Mouse (Mus musculus) neutrophil, adult 5-6 weeks (primary cell): ENCODE data around the gene Dgkg. TPM values are rescaled to one million over a fixed set of nuclear protein-coding genes. Genes with fewer than 3 reads are reported as not detected.

Experiments
- ATAC-seq: fragments of 151-379, 151-347 bp; 2 replicates; pipeline ENCODE4 v1.8.0; 2017; ENCODE audit warnings: mild to moderate bottlenecking, moderate TSS enrichment; ENCODE audit not compliant: insufficient number of reproducible peaks, poor library complexity, low FRiP score, severe bottlenecking; ENCODE audit errors: extremely low read depth
- total RNA-seq: library from RNA; stranded (forward); fragments of 200-1000 nt; gene quantifications from 2 replicates; pipeline ENCODE4 v1.2.3, GENCODE M21; 2017

The Dgkg gene
- total RNA-seq = 15.0 and 15.5 TPM in 2 replicates

- peak; percentile 44 for ATAC-seq
These were observed at the start of gene Dgkg for GRCm38 (mm10) chr16:22656533-22657444. Dgkg (minus strand) TSS chr16:22657221.

GRCm38 (mm10) chr16:22704946-22705345, 47.9 kb upstream of the Dgkg start:
- no peak for ATAC-seq

- no peak for ATAC-seq
These were observed 47.1 kb upstream of the Dgkg start for GRCm38 (mm10) chr16:22704136-22704535.

GRCm38 (mm10) chr16:22698846-22699760, 42.1 kb upstream of the Dgkg start:
- ATAC-seq = no peak

GRCm38 (mm10) chr16:22698101-22698500, 41.1 kb upstream of the Dgkg start:
- ATAC-seq = no peak

GRCm38 (mm10) chr16:22689622-22690021, 32.6 kb upstream of the Dgkg start:
- ATAC-seq = no peak

GRCm38 (mm10) chr16:22687711-22688230, 30.8 kb upstream of the Dgkg start:
- ATAC-seq = no peak

GRCm38 (mm10) chr16:22683605-22684004, 26.6 kb upstream of the Dgkg start:
- ATAC-seq = no peak

- no peak for ATAC-seq
These were observed 25.7 kb upstream of the Dgkg start for GRCm38 (mm10) chr16:22682727-22683126.

GRCm38 (mm10) chr16:22679641-22680040, 22.6 kb upstream of the Dgkg start:
- ATAC-seq = no peak

- ATAC-seq = no peak
These were observed 17.6 kb upstream of the Dgkg start for GRCm38 (mm10) chr16:22674636-22675035.

GRCm38 (mm10) chr16:22674164-22674563, 17.1 kb upstream of the Dgkg start:
- ATAC-seq = no peak

GRCm38 (mm10) chr16:22664033-22664432, 7.0 kb upstream of the Dgkg start:
- no peak for ATAC-seq

- no peak for ATAC-seq
These were observed 6.1 kb upstream of the Dgkg start for GRCm38 (mm10) chr16:22663136-22663535.

- ATAC-seq = no peak
These were observed 4.1 kb upstream of the Dgkg start for GRCm38 (mm10) chr16:22661076-22661475.

- no peak for ATAC-seq
These were observed 1.1 kb upstream of the Dgkg start for GRCm38 (mm10) chr16:22657874-22658789.

GRCm38 (mm10) chr16:22655812-22656211, 1.2 kb downstream of the Dgkg start:
- ATAC-seq = no peak

GRCm38 (mm10) chr16:22655223-22655622, 1.8 kb downstream of the Dgkg start:
- ATAC-seq = no peak
